Mouse (Mus musculus): ENCODE results near the gene Ankra2. TPM values are rescaled to one million over a fixed set of nuclear protein-coding genes. Genes with fewer than 3 reads are reported as not detected.

Gene Ankra2
- 77.3 and 90.2 TPM in 2 replicates for polyA plus RNA-seq (2012; rRNA removed)

GRCm38 (mm10) chr13:98262636-98263457, at the start of gene Ankra2, which contains the start of gene Utp15:
TSS of gene Ankra2 (plus strand) at chr13:98263074.
TSS of gene Utp15 (minus strand) at chr13:98263041.
- DNase-seq (ENCODE audit: low read depth) = peak; percentile 99
- TF ChIP-seq CTCF (IDR thresholded peaks at IDR 0.05; ENCODE audit: borderline replicate concordance, extremely low read depth, insufficient read depth, insufficient read length) (no peak), POLR2A (IDR thresholded peaks at IDR 0.05; ENCODE audit: borderline replicate concordance, extremely low read depth, insufficient read depth, insufficient read length, poor library complexity, severe bottlenecking) (peak; percentile 68)

GRCm38 (mm10) chr13:98222848-98223247, 40.0 kb upstream of the Ankra2 start:
- peak; percentile 64 for DNase-seq (ENCODE audit: low read depth)
- TF ChIP-seq POLR2A (IDR thresholded peaks at IDR 0.05; ENCODE audit: borderline replicate concordance, extremely low read depth, insufficient read depth, insufficient read length, poor library complexity, severe bottlenecking) (no peak), CTCF (IDR thresholded peaks at IDR 0.05; ENCODE audit: borderline replicate concordance, extremely low read depth, insufficient read depth, insufficient read length) (peak; percentile 83)

- TF ChIP-seq POLR2A (IDR thresholded peaks at IDR 0.05; ENCODE audit: borderline replicate concordance, extremely low read depth, insufficient read depth, insufficient read length, poor library complexity, severe bottlenecking) = no peak
- TF ChIP-seq CTCF (IDR thresholded peaks at IDR 0.05; ENCODE audit: borderline replicate concordance, extremely low read depth, insufficient read depth, insufficient read length) = no peak
- DNase-seq (ENCODE audit: low read depth) = no peak
Measured at GRCm38 (mm10) chr13:98226225-98226624, 36.6 kb upstream of the Ankra2 start.

- no peak for TF ChIP-seq POLR2A (IDR thresholded peaks at IDR 0.05; ENCODE audit: borderline replicate concordance, extremely low read depth, insufficient read depth, insufficient read length, poor library complexity, severe bottlenecking)
- no peak for TF ChIP-seq CTCF (IDR thresholded peaks at IDR 0.05; ENCODE audit: borderline replicate concordance, extremely low read depth, insufficient read depth, insufficient read length)
- DNase-seq (ENCODE audit: low read depth) = no peak
Measured at GRCm38 (mm10) chr13:98230511-98230910, 32.4 kb upstream of the Ankra2 start.

- TF ChIP-seq CTCF (IDR thresholded peaks at IDR 0.05; ENCODE audit: borderline replicate concordance, extremely low read depth, insufficient read depth, insufficient read length) = no peak
- TF ChIP-seq POLR2A (IDR thresholded peaks at IDR 0.05; ENCODE audit: borderline replicate concordance, extremely low read depth, insufficient read depth, insufficient read length, poor library complexity, severe bottlenecking) = no peak
- DNase-seq (ENCODE audit: low read depth) = no peak
Measured at GRCm38 (mm10) chr13:98235451-98235850, 27.4 kb upstream of the Ankra2 start.

GRCm38 (mm10) chr13:98239978-98240641, 22.8 kb upstream of the Ankra2 start:
- TF ChIP-seq POLR2A (IDR thresholded peaks at IDR 0.05; ENCODE audit: borderline replicate concordance, extremely low read depth, insufficient read depth, insufficient read length, poor library complexity, severe bottlenecking) (no peak), CTCF (IDR thresholded peaks at IDR 0.05; ENCODE audit: borderline replicate concordance, extremely low read depth, insufficient read depth, insufficient read length) (peak; percentile 89)
- DNase-seq (ENCODE audit: low read depth) = peak; percentile 83

GRCm38 (mm10) chr13:98241531-98242282, 21.2 kb upstream of the Ankra2 start:
- TF ChIP-seq POLR2A (IDR thresholded peaks at IDR 0.05; ENCODE audit: borderline replicate concordance, extremely low read depth, insufficient read depth, insufficient read length, poor library complexity, severe bottlenecking) (no peak), CTCF (IDR thresholded peaks at IDR 0.05; ENCODE audit: borderline replicate concordance, extremely low read depth, insufficient read depth, insufficient read length) (no peak)
- no peak for DNase-seq (ENCODE audit: low read depth)

- DNase-seq (ENCODE audit: low read depth) = peak; percentile 31
- TF ChIP-seq POLR2A (IDR thresholded peaks at IDR 0.05; ENCODE audit: borderline replicate concordance, extremely low read depth, insufficient read depth, insufficient read length, poor library complexity, severe bottlenecking) (no peak), CTCF (IDR thresholded peaks at IDR 0.05; ENCODE audit: borderline replicate concordance, extremely low read depth, insufficient read depth, insufficient read length) (no peak)
Measured at GRCm38 (mm10) chr13:98244571-98245350, 18.1 kb upstream of the Ankra2 start.

GRCm38 (mm10) chr13:98245386-98245785, 17.5 kb upstream of the Ankra2 start:
- DNase-seq (ENCODE audit: low read depth) = no peak
- TF ChIP-seq POLR2A (IDR thresholded peaks at IDR 0.05; ENCODE audit: borderline replicate concordance, extremely low read depth, insufficient read depth, insufficient read length, poor library complexity, severe bottlenecking) (no peak), CTCF (IDR thresholded peaks at IDR 0.05; ENCODE audit: borderline replicate concordance, extremely low read depth, insufficient read depth, insufficient read length) (no peak)

GRCm38 (mm10) chr13:98249594-98249993, 13.3 kb upstream of the Ankra2 start:
- TF ChIP-seq POLR2A (IDR thresholded peaks at IDR 0.05; ENCODE audit: borderline replicate concordance, extremely low read depth, insufficient read depth, insufficient read length, poor library complexity, severe bottlenecking) (no peak), CTCF (IDR thresholded peaks at IDR 0.05; ENCODE audit: borderline replicate concordance, extremely low read depth, insufficient read depth, insufficient read length) (no peak)
- no peak for DNase-seq (ENCODE audit: low read depth)
